Mouse (Mus musculus) heart, postnatal 0 days (tissue): ENCODE measurements around the gene Gm5127.
A peak's percentile ranks its signal among the peaks of the same experiment; 100 is the strongest.

Experiments
- CTCF ChIP-seq: IDR thresholded peaks from 2 replicates; pipeline ENCODE4 v1.5.1; 2016; ENCODE audit warnings: antibody characterized with exemption, control low read depth, low read depth
- EP300 ChIP-seq: IDR thresholded peaks from 2 replicates; pipeline ENCODE4 v1.6.1; 2016; ENCODE audit warnings: antibody characterized with exemption, low read depth

DNA sequence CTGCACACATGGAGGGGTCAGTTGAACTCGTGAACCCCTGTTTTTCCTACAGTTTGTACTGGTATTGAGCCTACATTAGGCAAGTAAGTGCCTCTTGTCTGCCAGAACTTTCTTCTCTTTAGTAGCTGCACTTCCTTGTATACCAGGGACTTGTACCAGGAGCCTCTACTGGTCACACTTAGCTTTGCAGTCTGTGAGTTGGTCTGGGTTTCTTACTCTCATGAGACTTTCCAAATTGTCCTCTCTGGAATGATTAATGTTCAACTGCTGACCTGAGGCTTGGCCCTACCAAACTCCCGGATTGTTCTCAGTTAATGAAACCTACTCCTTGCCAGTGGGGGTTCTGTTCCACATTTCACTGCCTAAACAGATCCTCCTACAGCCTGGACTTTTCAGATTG lies 134.2 kb downstream of the Gm5127 start:
- TF ChIP-seq EP300 (no peak), CTCF (peak; percentile 15; the same call in 1 of the 2 replicates)
